Mouse (Mus musculus): ENCODE results near the gene Txnrd3. TPM values are rescaled to one million over a fixed set of nuclear protein-coding genes. Genes with fewer than 3 reads are reported as not detected.

Txnrd3 gene
- polyA plus RNA-seq, 1 experiment from 2014 or later: 11.0 TPM

GRCm38 (mm10) chr6:89614596-89615372 is 29.0 kb upstream of the Txnrd3 start:
- Histone ChIP-seq H3K27me3 (ENCODE audit: control insufficient read depth, insufficient read depth, low read length) (no peaks in the 10 kb centered on the region), H3K4me1 (replicated peaks; ENCODE audit: control insufficient read depth, insufficient read depth, low read length) (peaks cover 8% of the 10 kb centered on the region), H3K4me2 (replicated peaks; ENCODE audit: low read depth, low read length) (no peak overlapping the region), H3K27ac (ENCODE audit: low read depth, low read length) (peak overlapping the region; percentile 92), H3K4me3 (ENCODE audit: low read depth, low read length) (no peak overlapping the region), H3K36me3 (ENCODE audit: control insufficient read depth, insufficient read depth, low read length) (no peaks in the 10 kb centered on the region), H3K9me3 (ENCODE audit: control insufficient read depth, low read length) (no peaks in the 10 kb centered on the region), H3K9ac (ENCODE audit: low read depth, low read length) (0 out of 2 replicates have a peak overlapping the region, but pooled peaks have one; percentile 7)
- ATAC-seq (ENCODE audit: low FRiP score) (no peak), DNase-seq (ENCODE audit: low spot score) (peak; percentile 27)
- 81% methylated on average over 7 of the region's 7 CpGs for WGBS

- DNase-seq (ENCODE audit: low spot score) (peak; percentile 41), ATAC-seq (ENCODE audit: low FRiP score) (peak; percentile 22; the same call in 1 of the 2 replicates)
- Histone ChIP-seq H3K36me3 (ENCODE audit: control insufficient read depth, insufficient read depth, low read length) (no peaks in the 10 kb centered on the region), H3K9ac (ENCODE audit: low read depth, low read length) (no peak overlapping the region), H3K27me3 (ENCODE audit: control insufficient read depth, insufficient read depth, low read length) (no peaks in the 10 kb centered on the region), H3K4me3 (ENCODE audit: low read depth, low read length) (no peak overlapping the region), H3K27ac (ENCODE audit: low read depth, low read length) (peak overlapping the region; percentile 92), H3K4me1 (replicated peaks; ENCODE audit: control insufficient read depth, insufficient read depth, low read length) (peaks cover 8% of the 10 kb centered on the region), H3K9me3 (ENCODE audit: control insufficient read depth, low read length) (no peaks in the 10 kb centered on the region), H3K4me2 (replicated peaks; ENCODE audit: low read depth, low read length) (no peak overlapping the region)
- 35% methylated on average over 7 of the region's 7 CpGs for WGBS
Measured at GRCm38 (mm10) chr6:89615373-89615755, 28.4 kb upstream of the Txnrd3 start.

GRCm38 (mm10) chr6:89622647-89623046 is 21.1 kb upstream of the Txnrd3 start:
- ATAC-seq (ENCODE audit: low FRiP score) (no peak), DNase-seq (ENCODE audit: low spot score) (no peak)
- 90% methylated on average over 3 of the region's 3 CpGs for WGBS
- H3K27ac ChIP-seq (ENCODE audit: low read depth, low read length): no peak overlapping the region
- no peak overlapping the region for H3K9ac ChIP-seq (ENCODE audit: low read depth, low read length)
- H3K9me3 ChIP-seq (ENCODE audit: control insufficient read depth, low read length): no peaks in the 10 kb centered on the region
- no peaks in the 10 kb centered on the region for H3K36me3 ChIP-seq (ENCODE audit: control insufficient read depth, insufficient read depth, low read length)
- H3K4me3 ChIP-seq (ENCODE audit: low read depth, low read length): no peak overlapping the region
- no peak overlapping the region for H3K4me2 ChIP-seq (replicated peaks; ENCODE audit: low read depth, low read length)
- H3K4me1 ChIP-seq (replicated peaks; ENCODE audit: control insufficient read depth, insufficient read depth, low read length): no peaks in the 10 kb centered on the region
- H3K27me3 ChIP-seq (ENCODE audit: control insufficient read depth, insufficient read depth, low read length): no peaks in the 10 kb centered on the region

- Histone ChIP-seq H3K9ac (ENCODE audit: low read depth, low read length) (no peak overlapping the region), H3K9me3 (ENCODE audit: control insufficient read depth, low read length) (no peaks in the 10 kb centered on the region), H3K27ac (ENCODE audit: low read depth, low read length) (no peak overlapping the region), H3K36me3 (ENCODE audit: control insufficient read depth, insufficient read depth, low read length) (no peaks in the 10 kb centered on the region), H3K4me1 (replicated peaks; ENCODE audit: control insufficient read depth, insufficient read depth, low read length) (no peaks in the 10 kb centered on the region), H3K4me2 (replicated peaks; ENCODE audit: low read depth, low read length) (no peak overlapping the region), H3K27me3 (ENCODE audit: control insufficient read depth, insufficient read depth, low read length) (no peaks in the 10 kb centered on the region), H3K4me3 (ENCODE audit: low read depth, low read length) (no peak overlapping the region)
- no peak for DNase-seq (ENCODE audit: low spot score)
- no peak for ATAC-seq (ENCODE audit: low FRiP score)
- WGBS: 69% methylated on average over 8 of the region's 8 CpGs
Measured at GRCm38 (mm10) chr6:89628045-89628785, 15.6 kb upstream of the Txnrd3 start.

GRCm38 (mm10) chr6:89631809-89632562 is 11.8 kb upstream of the Txnrd3 start:
- H3K27ac ChIP-seq (ENCODE audit: low read depth, low read length): no peak overlapping the region

GRCm38 (mm10) chr6:89633115-89633514 is 10.7 kb upstream of the Txnrd3 start:
- H3K27me3 ChIP-seq (ENCODE audit: control insufficient read depth, insufficient read depth, low read length): no peaks in the 10 kb centered on the region
- H3K36me3 ChIP-seq (ENCODE audit: control insufficient read depth, insufficient read depth, low read length): no peaks in the 10 kb centered on the region
- H3K9ac ChIP-seq (ENCODE audit: low read depth, low read length): no peak overlapping the region
- no peak overlapping the region for H3K4me2 ChIP-seq (replicated peaks; ENCODE audit: low read depth, low read length)
- H3K27ac ChIP-seq (ENCODE audit: low read depth, low read length): 0 out of 2 replicates have a peak overlapping the region, but pooled peaks have one; percentile 13
- ATAC-seq (ENCODE audit: low FRiP score) (peak; percentile 43), DNase-seq (ENCODE audit: low spot score) (peak; percentile 17)
- no peaks in the 10 kb centered on the region for H3K4me1 ChIP-seq (replicated peaks; ENCODE audit: control insufficient read depth, insufficient read depth, low read length)
- no peak overlapping the region for H3K4me3 ChIP-seq (ENCODE audit: low read depth, low read length)
- H3K9me3 ChIP-seq (ENCODE audit: control insufficient read depth, low read length): no peaks in the 10 kb centered on the region
- 59% methylated on average over 7 of the region's 7 CpGs for WGBS

More at GRCm38 (mm10) chr6:89631809-89632562, 11.8 kb upstream of the Txnrd3 start:
- Histone ChIP-seq H3K9me3 (ENCODE audit: control insufficient read depth, low read length) (no peaks in the 10 kb centered on the region), H3K9ac (ENCODE audit: low read depth, low read length) (no peak overlapping the region), H3K4me2 (replicated peaks; ENCODE audit: low read depth, low read length) (0 out of 2 replicates have a peak overlapping the region, but pooled peaks have one; percentile 17), H3K36me3 (ENCODE audit: control insufficient read depth, insufficient read depth, low read length) (no peaks in the 10 kb centered on the region), H3K4me1 (replicated peaks; ENCODE audit: control insufficient read depth, insufficient read depth, low read length) (no peaks in the 10 kb centered on the region), H3K4me3 (ENCODE audit: low read depth, low read length) (no peak overlapping the region), H3K27me3 (ENCODE audit: control insufficient read depth, insufficient read depth, low read length) (no peaks in the 10 kb centered on the region)
- DNase-seq (ENCODE audit: low spot score) (peak; percentile 85), ATAC-seq (ENCODE audit: low FRiP score) (peak; percentile 78)
- WGBS: 11% methylated on average over 10 of the region's 10 CpGs

GRCm38 (mm10) chr6:89634400-89634799 is 9.4 kb upstream of the Txnrd3 start:
- Histone ChIP-seq H3K4me3 (ENCODE audit: low read depth, low read length) (no peak overlapping the region), H3K27me3 (ENCODE audit: control insufficient read depth, insufficient read depth, low read length) (no peaks in the 10 kb centered on the region), H3K9ac (ENCODE audit: low read depth, low read length) (no peak overlapping the region), H3K4me2 (replicated peaks; ENCODE audit: low read depth, low read length) (no peak overlapping the region), H3K4me1 (replicated peaks; ENCODE audit: control insufficient read depth, insufficient read depth, low read length) (no peaks in the 10 kb centered on the region), H3K36me3 (ENCODE audit: control insufficient read depth, insufficient read depth, low read length) (no peaks in the 10 kb centered on the region), H3K9me3 (ENCODE audit: control insufficient read depth, low read length) (no peaks in the 10 kb centered on the region), H3K27ac (ENCODE audit: low read depth, low read length) (no peak overlapping the region)
- ATAC-seq (ENCODE audit: low FRiP score) (no peak), DNase-seq (ENCODE audit: low spot score) (no peak)
- 45% methylated on average over 8 of the region's 8 CpGs for WGBS

GRCm38 (mm10) chr6:89637977-89638376 is 5.8 kb upstream of the Txnrd3 start:
- no peaks in the 10 kb centered on the region for H3K9me3 ChIP-seq (ENCODE audit: control insufficient read depth, low read length)
- no peak overlapping the region for H3K27ac ChIP-seq (ENCODE audit: low read depth, low read length)
- ATAC-seq (ENCODE audit: low FRiP score): no peak
- H3K9ac ChIP-seq (ENCODE audit: low read depth, low read length): no peak overlapping the region
- no peak for DNase-seq (ENCODE audit: low spot score)
- no peak overlapping the region for H3K4me3 ChIP-seq (ENCODE audit: low read depth, low read length)
- H3K36me3 ChIP-seq (ENCODE audit: control insufficient read depth, insufficient read depth, low read length): no peaks in the 10 kb centered on the region
- H3K27me3 ChIP-seq (ENCODE audit: control insufficient read depth, insufficient read depth, low read length): no peaks in the 10 kb centered on the region
- H3K4me2 ChIP-seq (replicated peaks; ENCODE audit: low read depth, low read length): no peak overlapping the region
- no peaks in the 10 kb centered on the region for H3K4me1 ChIP-seq (replicated peaks; ENCODE audit: control insufficient read depth, insufficient read depth, low read length)
- 77% methylated on average over 4 of the region's 4 CpGs for WGBS

All from hindbrain, embryonic 11.5 days (tissue).